Mouse (Mus musculus) midbrain, embryonic 15.5 days (tissue): Measurements from ENCODE around the gene Mastl. TPM values are rescaled to one million over a fixed set of nuclear protein-coding genes. Genes with fewer than 3 reads are reported as not detected.
A peak's percentile ranks its signal among the peaks of the same experiment; 100 is the strongest.

Experiments
- ATAC-seq: fragments of 200-750 bp; cut with Nextera tagmentation; replicated peaks from 2 replicates; pipeline ENCODE4 v1.8.0; 2017; ENCODE audit warnings: moderate TSS enrichment
- H3K27ac ChIP-seq: fragments of 300-500 bp; sonication (generic); 2 replicates; pipeline ENCODE4 v1.5.1; 2015; ENCODE audit warnings: mild to moderate bottlenecking, inconsistent platforms
- H3K27me3 ChIP-seq: fragments of 300-500 bp; sonication (generic); replicated peaks from 2 replicates; pipeline ENCODE4 v1.6.1; 2015; ENCODE audit warnings: inconsistent platforms
- H3K36me3 ChIP-seq: fragments of 300-500 bp; sonication (generic); replicated peaks from 2 replicates; pipeline ENCODE4 v1.6.1; 2015; ENCODE audit warnings: inconsistent platforms
- H3K4me1 ChIP-seq: fragments of 300-500 bp; sonication (generic); 2 replicates; pipeline ENCODE4 v1.6.1; 2015; ENCODE audit warnings: inconsistent platforms
- H3K4me2 ChIP-seq: fragments of 300-500 bp; sonication (generic); 2 replicates; pipeline ENCODE4 v1.6.1; 2015; ENCODE audit warnings: inconsistent platforms, mild to moderate bottlenecking, moderate library complexity
- H3K4me3 ChIP-seq: fragments of 300-500 bp; sonication (generic); 2 replicates; pipeline ENCODE4 v1.5.1; 2015; ENCODE audit warnings: mild to moderate bottlenecking, inconsistent platforms
- H3K9ac ChIP-seq: fragments of 300-500 bp; sonication (generic); 2 replicates; pipeline ENCODE4 v1.6.1; 2015; ENCODE audit warnings: mild to moderate bottlenecking, inconsistent platforms
- H3K9me3 ChIP-seq: fragments of 300-500 bp; sonication (generic); 2 replicates; pipeline ENCODE4 v1.6.1; 2016; ENCODE audit warnings: inconsistent platforms
- WGBS: fragments of 180-500 bp; shearing (Covaris S2); methylation state at CpG from one replicate; pipeline ENCODE4 v1.1.7; 2015; ENCODE audit warnings: mixed read lengths; 5-methylcytosine and 5-hydroxymethylcytosine counted together
- polyA plus RNA-seq: library from polyadenylated mRNA; unstranded; fragments of >200 nt; fragmentation: Nextera tagmentation; extraction: Ambion mirVana; gene quantifications from 2 replicates; pipeline ENCODE4 v1.2.1, GENCODE M21; 2015

Mastl gene
- polyA plus RNA-seq, 1 experiment from 2014 or later, result 1.9 TPM

DNA sequence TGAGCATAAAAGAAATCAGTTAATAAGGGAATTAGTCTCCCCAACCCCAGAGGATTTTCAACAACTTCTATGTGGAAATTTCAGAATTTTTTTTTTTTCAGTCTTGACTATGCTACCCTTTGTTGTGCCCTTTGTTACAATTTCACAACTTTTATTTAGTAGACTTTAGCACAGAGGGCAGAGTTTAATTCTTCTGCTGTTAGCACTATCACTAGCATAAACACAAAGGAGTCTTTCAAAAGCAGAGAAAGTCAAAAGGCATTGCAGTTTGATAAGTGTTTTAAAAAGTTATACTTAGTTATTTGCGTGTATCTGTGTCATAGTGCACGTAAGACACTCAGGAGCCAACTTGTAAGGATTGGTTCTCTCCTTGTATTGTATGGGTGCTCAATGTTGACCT is 77.2 kb downstream of the Mastl start:
- Histone ChIP-seq H3K9ac (no peak overlapping the region), H3K36me3 (peaks cover 35% of the 10 kb centered on the region), H3K4me2 (no peak overlapping the region), H3K4me1 (no peaks in the 10 kb centered on the region), H3K9me3 (no peaks in the 10 kb centered on the region), H3K27ac (no peak overlapping the region), H3K27me3 (no peaks in the 10 kb centered on the region), H3K4me3 (no peak overlapping the region)
- WGBS, result 96% methylated on average over 2 of the region's 2 CpGs
- ATAC-seq, result no peak

DNA sequence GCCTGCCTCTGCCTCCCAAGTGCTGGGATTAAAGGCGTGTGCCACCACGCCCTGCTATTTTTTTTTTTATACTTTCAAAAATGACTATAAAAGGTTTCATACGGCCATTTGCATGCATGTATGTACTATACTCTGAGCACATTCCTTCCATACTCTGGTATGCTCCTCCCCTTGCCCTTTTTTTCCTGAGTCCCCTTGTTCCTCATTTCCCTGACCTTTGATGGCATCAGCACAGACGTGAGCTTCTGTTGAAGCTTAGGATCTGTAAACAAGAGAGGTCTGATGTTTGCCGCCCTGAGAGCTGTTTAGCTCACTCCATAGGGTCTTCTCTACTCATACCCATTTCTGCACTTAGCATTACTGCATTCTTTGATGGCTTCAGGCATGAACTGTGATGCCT is 78.1 kb downstream of the Mastl start:
- Histone ChIP-seq H3K4me1 (no peaks in the 10 kb centered on the region), H3K9ac (no peak overlapping the region), H3K4me2 (no peak overlapping the region), H3K9me3 (no peaks in the 10 kb centered on the region), H3K27me3 (no peaks in the 10 kb centered on the region), H3K27ac (no peak overlapping the region), H3K36me3 (peaks cover 32% of the 10 kb centered on the region), H3K4me3 (no peak overlapping the region)
- 91% methylated on average over 5 of the region's 5 CpGs for WGBS
- no peak for ATAC-seq

DNA sequence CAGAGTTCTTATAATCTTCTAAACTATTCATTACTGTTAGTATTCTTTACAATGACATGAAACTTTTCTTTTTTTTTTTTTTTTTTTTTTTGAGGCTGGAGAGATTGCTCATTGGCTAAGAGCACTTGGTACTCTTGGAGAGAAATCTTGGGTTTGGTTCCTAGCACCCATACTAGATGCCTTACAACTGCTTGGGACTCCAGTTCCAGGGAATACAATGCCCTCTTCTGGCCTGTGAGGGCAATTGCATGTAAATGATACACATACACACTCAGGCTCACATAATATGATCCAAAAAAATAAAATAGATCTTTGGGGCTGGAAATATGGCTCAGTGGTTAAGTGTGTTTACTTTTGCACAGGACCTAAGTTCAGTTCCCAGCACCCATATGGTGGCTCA is 79.0 kb downstream of the Mastl start:
- Histone ChIP-seq H3K4me2 (no peak overlapping the region), H3K27ac (no peak overlapping the region), H3K9ac (no peak overlapping the region), H3K4me1 (peaks cover 4% of the 10 kb centered on the region), H3K9me3 (no peaks in the 10 kb centered on the region), H3K27me3 (no peaks in the 10 kb centered on the region), H3K4me3 (no peak overlapping the region), H3K36me3 (peaks cover 28% of the 10 kb centered on the region)
- ATAC-seq, result no peak

DNA sequence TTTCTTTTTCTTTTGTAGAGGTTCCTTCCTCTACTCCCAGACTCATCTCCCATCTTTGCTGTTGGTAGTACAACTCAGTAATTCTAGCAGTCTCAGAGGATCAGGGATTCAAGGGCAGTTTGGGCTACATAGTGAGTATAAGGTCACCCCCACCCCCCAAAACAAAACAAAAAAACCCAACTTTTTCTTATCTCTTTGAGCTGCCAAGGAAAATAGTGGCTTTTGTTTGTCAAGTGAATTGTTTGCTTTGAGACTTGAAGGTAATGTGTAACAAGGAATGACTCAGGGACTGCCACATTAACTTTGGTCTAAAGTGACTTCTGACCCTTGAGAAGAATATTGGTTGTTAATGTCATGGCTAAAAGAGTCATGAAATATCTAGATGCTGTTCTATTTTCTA is 80.0 kb downstream of the Mastl start:
- no peak overlapping the region for H3K27ac ChIP-seq
- H3K9ac ChIP-seq, result no peak overlapping the region
- peaks cover 11% of the 10 kb centered on the region for H3K4me1 ChIP-seq
- H3K27me3 ChIP-seq, result no peaks in the 10 kb centered on the region
- no peaks in the 10 kb centered on the region for H3K9me3 ChIP-seq
- no peak for ATAC-seq
- H3K4me3 ChIP-seq, result no peak overlapping the region
- H3K36me3 ChIP-seq, result peaks cover 28% of the 10 kb centered on the region
- H3K4me2 ChIP-seq, result no peak overlapping the region

DNA sequence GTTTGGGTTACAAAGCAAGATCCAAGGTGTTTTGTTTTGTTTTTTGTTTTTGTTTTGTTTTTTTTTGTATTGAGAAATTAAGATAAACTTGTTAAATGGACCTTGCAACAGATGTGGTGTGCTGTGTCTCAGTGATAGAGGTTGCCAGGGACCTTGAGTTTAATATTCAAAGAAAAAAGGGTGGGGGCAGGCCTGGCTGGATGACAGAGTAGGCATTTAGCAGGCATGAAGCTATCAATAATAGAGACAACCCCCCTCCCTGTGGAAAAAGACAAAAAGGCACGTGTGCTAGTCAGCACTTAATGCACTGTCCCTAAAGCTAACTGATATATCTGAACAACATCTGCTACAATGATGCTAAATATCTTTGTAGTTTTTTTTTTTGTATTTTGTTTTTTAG is 84.4 kb downstream of the Mastl start:
- H3K27ac ChIP-seq, result no peak overlapping the region
- peaks cover 5% of the 10 kb centered on the region; the same call in 1 of the 2 replicates for H3K36me3 ChIP-seq
- H3K9me3 ChIP-seq, result no peaks in the 10 kb centered on the region
- H3K27me3 ChIP-seq, result no peaks in the 10 kb centered on the region
- no peak overlapping the region for H3K4me2 ChIP-seq
- 76% methylated on average over 1 of the region's 1 CpGs for WGBS
- ATAC-seq, result no peak
- no peak overlapping the region for H3K4me3 ChIP-seq
- H3K4me1 ChIP-seq, result peaks cover 23% of the 10 kb centered on the region
- H3K9ac ChIP-seq, result no peak overlapping the region

DNA sequence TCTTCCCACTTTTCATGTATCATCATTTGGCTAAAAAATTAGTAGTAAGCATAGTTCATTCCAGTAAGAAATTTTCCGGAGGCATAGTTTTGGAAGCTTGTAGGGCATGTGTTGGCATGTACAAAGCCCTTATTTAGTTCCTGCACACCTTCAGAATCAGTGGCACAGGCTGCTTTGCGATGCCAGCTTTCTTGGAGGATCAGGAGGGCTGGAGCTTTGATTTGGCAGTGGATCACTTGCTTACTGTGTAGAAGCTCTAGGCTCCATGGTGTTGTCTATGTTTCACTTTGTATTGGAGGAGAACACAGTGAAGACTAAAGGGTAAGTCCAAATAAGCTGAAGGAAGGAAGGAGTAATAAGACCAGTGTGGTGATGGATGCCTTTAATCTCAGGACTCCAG is 85.3 kb downstream of the Mastl start:
- Histone ChIP-seq H3K27ac (no peak overlapping the region), H3K4me1 (peaks cover 23% of the 10 kb centered on the region), H3K4me2 (no peak overlapping the region), H3K9ac (no peak overlapping the region), H3K36me3 (peaks cover 3% of the 10 kb centered on the region; the same call in 1 of the 2 replicates), H3K4me3 (no peak overlapping the region), H3K9me3 (no peaks in the 10 kb centered on the region), H3K27me3 (0 out of 2 replicates have a peak, but pooled peaks cover under 1% of the 10 kb centered on the region)
- no peak for ATAC-seq
- 95% methylated on average over 2 of the region's 2 CpGs for WGBS

DNA sequence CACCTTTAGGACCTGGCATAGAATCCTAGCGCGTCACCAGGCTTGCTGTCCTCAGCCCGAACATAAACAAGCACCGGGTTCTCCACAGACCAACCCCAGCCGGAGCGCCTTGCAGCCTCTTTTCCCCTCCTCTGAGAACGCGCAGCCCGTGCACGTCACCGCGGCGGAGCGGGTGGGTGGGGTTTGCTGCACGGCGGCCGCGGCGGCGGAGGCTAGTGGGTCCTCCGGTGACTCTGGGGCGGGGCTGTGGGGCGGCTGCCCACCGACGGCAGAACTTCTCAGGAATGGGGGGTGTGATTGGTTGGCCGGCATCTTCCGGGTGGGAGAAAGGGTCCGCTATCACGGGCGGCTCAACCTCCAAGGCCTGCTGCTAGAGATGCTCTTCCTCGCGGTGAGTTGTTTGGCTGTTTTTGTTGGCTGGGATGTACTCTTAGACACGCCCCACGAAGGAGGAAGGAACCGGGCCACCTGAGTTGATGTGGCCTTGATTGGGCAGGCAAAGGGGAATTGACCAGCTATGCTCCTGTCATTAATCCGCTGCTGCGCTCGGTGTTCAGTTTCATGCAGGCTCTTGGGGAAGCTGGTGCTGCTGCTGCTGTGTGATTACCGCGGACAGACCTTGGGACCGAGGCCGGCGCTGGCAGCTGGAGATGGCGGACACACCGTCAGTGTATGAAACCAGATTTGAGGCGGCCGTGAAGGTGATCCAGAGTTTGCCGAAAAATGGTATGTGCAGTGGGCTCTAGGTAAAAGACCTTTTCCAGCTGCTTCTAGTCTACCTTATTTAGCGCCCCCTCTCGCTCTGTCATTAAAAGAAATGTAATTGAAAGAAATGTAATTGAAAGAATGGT is 86.7 kb downstream of the Mastl start:
- H3K27ac ChIP-seq, result peak overlapping the region; percentile 95
- ATAC-seq, result peak; percentile 93
- WGBS, result under 1% methylated on average over 50 of the region's 50 CpGs

DNA sequence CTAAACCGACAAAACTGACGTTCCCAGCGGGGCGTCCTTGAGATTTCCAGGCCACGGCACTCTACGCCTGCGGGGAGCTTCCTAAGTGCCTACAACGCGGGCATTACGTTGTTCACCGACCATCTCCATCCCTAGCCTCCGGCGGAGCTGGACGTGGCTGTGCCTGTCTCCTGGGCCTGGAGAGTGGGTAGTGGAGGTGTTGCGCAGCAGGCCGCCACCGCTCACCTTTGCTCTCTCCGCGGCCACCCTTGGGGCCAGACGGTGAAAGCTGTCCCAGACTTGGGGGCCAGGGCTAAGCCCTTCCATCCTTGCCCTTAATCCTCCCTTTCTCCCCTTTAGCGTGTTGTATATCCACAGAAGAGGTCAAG is 87.5 kb downstream of the Mastl start:
- Histone ChIP-seq H3K4me3 (peak overlapping the region; percentile 70), H3K4me2 (peak overlapping the region; percentile 95), H3K4me1 (peaks cover 23% of the 10 kb centered on the region), H3K36me3 (no peaks in the 10 kb centered on the region; the same call in 1 of the 2 replicates), H3K9me3 (no peaks in the 10 kb centered on the region), H3K27ac (peak overlapping the region; percentile 95), H3K27me3 (0 out of 2 replicates have a peak, but pooled peaks cover 2% of the 10 kb centered on the region), H3K9ac (peak overlapping the region; percentile 60)
- WGBS, result under 1% methylated on average over 21 of the region's 21 CpGs
- peak; percentile 76 for ATAC-seq

More for the DNA sequence above, 86.7 kb downstream of the Mastl start:
- H3K4me3 ChIP-seq, result peak overlapping the region; percentile 70
- H3K36me3 ChIP-seq, result no peaks in the 10 kb centered on the region; the same call in 1 of the 2 replicates
- peaks cover 23% of the 10 kb centered on the region for H3K4me1 ChIP-seq
- H3K4me2 ChIP-seq, result peak overlapping the region; percentile 95
- no peaks in the 10 kb centered on the region for H3K9me3 ChIP-seq
- H3K9ac ChIP-seq, result peak overlapping the region; percentile 60
- H3K27me3 ChIP-seq, result 0 out of 2 replicates have a peak, but pooled peaks cover 2% of the 10 kb centered on the region

DNA sequence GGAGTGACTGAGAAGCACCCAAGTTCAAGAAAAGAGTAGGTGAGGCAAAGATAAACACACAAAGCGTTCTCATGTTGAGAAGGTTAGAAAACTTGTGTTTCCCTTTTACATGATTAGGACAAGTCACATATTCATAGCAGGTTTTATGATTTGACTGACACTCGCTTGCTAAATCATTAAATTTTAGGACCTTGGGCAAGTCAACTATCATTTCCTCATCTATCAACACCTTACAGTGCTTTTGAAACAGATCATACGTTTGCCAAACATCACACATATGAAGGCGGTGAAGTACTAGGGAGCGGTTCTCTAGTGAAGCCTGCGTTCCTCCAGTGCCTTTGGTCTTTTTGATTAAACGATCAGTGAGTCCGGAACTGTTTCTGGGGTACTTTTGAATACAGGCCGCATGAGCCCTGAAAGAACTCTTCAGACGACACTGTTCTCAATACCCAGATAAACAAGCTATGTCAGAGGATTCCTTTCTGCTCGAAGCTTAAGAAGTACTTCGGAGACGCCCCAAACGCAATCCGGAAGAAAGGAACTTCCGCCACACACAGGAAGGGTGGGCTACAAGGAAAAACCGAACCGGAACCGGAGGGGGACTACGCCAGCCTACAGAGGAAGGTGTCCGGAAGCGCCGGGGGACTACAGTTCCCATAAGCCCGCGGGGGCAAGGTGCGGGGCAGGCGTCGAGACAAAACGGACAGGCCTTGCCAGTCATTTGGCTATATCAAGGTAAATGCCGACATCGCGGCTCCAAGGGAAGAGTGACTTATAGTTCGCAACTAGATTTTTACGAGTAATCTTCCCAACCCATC is 88.1 kb downstream of the Mastl start, which contains the start of gene Acbd5:
Gene Acbd5, plus strand, starts transcription at position 616 of the 818 bp plus-strand sequence.
- WGBS, result 3% methylated on average over 34 of the region's 34 CpGs
- H3K4me3 ChIP-seq, result peak within 1 kb of the TSS; percentile 70
- H3K9ac ChIP-seq, result peak within 1 kb of the TSS; percentile 60
- H3K27ac ChIP-seq, result peak within 1 kb of the TSS; percentile 95
- no peaks in the 10 kb centered on the region; the same call in 1 of the 2 replicates for H3K36me3 ChIP-seq
- H3K4me2 ChIP-seq, result peak within 1 kb of the TSS; percentile 95
- peaks cover 23% of the 10 kb centered on the region for H3K4me1 ChIP-seq
- H3K9me3 ChIP-seq, result no peaks in the 10 kb centered on the region
- 0 out of 2 replicates have a peak, but pooled peaks cover 2% of the 10 kb centered on the region for H3K27me3 ChIP-seq
- peak; percentile 97 for ATAC-seq

Other genes starting within 250 kb of the Mastl start
- 63.1 and 63.6 TPM in 2 replicates for gene Abi1, start 115.8 kb downstream of the Mastl start, polyA plus RNA-seq
- gene Acbd5, start 87.9 kb downstream of the Mastl start, polyA plus RNA-seq, result 76.1 and 85.8 TPM in 2 replicates
- 57.3 and 64.6 TPM in 2 replicates for gene Yme1l1, start 345 bp upstream of the Mastl start, polyA plus RNA-seq
- 0.09 and 0.18 TPM in 2 replicates for gene 4931423N10Rik, start 51.5 kb upstream of the Mastl start, polyA plus RNA-seq
- gene Nxph2, start 165.2 kb upstream of the Mastl start, polyA plus RNA-seq, result 0.52 and 0.61 TPM in 2 replicates